Mouse (Mus musculus) ES-E14 (cell line): ENCODE results near the gene 2300002M23Rik.

Experiments used
- HCFC1 ChIP-seq: IDR thresholded peaks from 2 replicates; pipeline ENCODE4 v1.6.1; 2012; ENCODE audit warnings: low read length, inconsistent platforms, borderline replicate concordance; ENCODE audit not compliant: insufficient read depth
- MAFK ChIP-seq: IDR thresholded peaks from 2 replicates; pipeline ENCODE4 v1.6.1; 2014; ENCODE audit warnings: mild to moderate bottlenecking, low read depth, low read length, inconsistent platforms; ENCODE audit not compliant: insufficient read depth
- ZC3H11A ChIP-seq: IDR thresholded peaks from 2 replicates; pipeline ENCODE4 v1.6.1; 2012; ENCODE audit warnings: low read depth, mild to moderate bottlenecking, inconsistent platforms, low read length, borderline replicate concordance

GRCm38 (mm10) chr17:35584330-35584937 lies 17.2 kb downstream of the 2300002M23Rik start:
- TF ChIP-seq HCFC1: no peak
- TF ChIP-seq MAFK: no peak
- no peak for TF ChIP-seq ZC3H11A
